Mouse (Mus musculus) embryonic fibroblast, embryonic 13.5 days (primary cell): ENCODE measurements around the gene Phb2.

Experiments used
- CTCF ChIP-seq: IDR thresholded peaks from 2 replicates; pipeline ENCODE4 v1.5.1; 2011; ENCODE audit warnings: mild to moderate bottlenecking, control low read depth, low read length, moderate library complexity, borderline replicate concordance; ENCODE audit not compliant: insufficient read depth
- POLR2A ChIP-seq: IDR thresholded peaks from 2 replicates; pipeline ENCODE4 v1.6.1; 2011; ENCODE audit warnings: low read depth, mild to moderate bottlenecking, control low read depth, low read length, moderate library complexity

GRCm38 (mm10) chr6:124672100-124672499, 40.0 kb upstream of the Phb2 start:
- TF ChIP-seq CTCF (no peak), POLR2A (no peak)
